Mouse (Mus musculus): ENCODE measurements around the gene Tspan18. TPM values are rescaled to one million over a fixed set of nuclear protein-coding genes. Genes with fewer than 3 reads are reported as not detected.

The Tspan18 gene
- polyA plus RNA-seq, 2 experiments, result 2.2 to 2.3 TPM

DNA sequence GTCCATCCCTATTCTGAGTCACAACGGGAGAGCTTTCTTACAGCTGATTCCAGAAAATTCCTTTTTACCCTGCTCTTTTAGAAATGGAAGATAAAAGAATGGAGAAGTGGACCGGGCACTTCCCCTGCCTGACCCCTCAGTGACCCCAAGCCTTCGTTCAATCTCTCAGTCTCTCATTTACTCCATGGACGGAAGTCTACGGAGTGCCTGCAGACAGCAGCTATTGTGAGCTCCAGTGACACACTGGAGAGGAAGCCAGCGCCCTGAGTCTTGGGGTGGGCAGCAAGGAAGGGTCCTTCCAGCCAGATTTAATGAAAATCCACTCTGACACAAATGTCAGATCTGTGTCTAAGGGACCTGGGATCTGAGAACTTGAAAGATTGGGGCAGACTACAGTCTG, 12.3 kb upstream of the Tspan18 start:
- H3K4me3 ChIP-seq (ENCODE audit: insufficient read depth in 1 of 2, low read depth in 2 of 2, low read length in 2 of 2), result no peak overlapping the region
- WGBS (ENCODE audit: insufficient replicate concordance), result 34% methylated on average over 6 of the region's 6 CpGs
- H3K4me2 ChIP-seq (ENCODE audit: low read depth), result no peak overlapping the region
- no peaks in the 10 kb centered on the region for H3K27me3 ChIP-seq (ENCODE audit: control insufficient read depth, insufficient read depth, low read length)
- H3K36me3 ChIP-seq (replicated peaks; ENCODE audit: control insufficient read depth, insufficient read depth, low read depth), result no peaks in the 10 kb centered on the region
- no peak overlapping the region for H3K9ac ChIP-seq (replicated peaks)
- TF ChIP-seq EP300 (IDR thresholded peaks at IDR 0.05; ENCODE audit: low read depth), result no peak
- ATAC-seq (ENCODE audit: insufficient read depth), result no peak
- H3K27ac ChIP-seq, result no peak overlapping the region
- H3K4me1 ChIP-seq (replicated peaks; ENCODE audit: control insufficient read depth in 2 of 2, insufficient read depth in 2 of 2, low read length in 1 of 2), result peaks cover 7 to 23% of the 10 kb centered on the region in 2 experiments
- DNase-seq (ENCODE audit: low read depth in 3 of 3, low spot score in 3 of 3), result no peak
- no peaks in the 10 kb centered on the region for H3K9me3 ChIP-seq (ENCODE audit: control insufficient read depth, low read length)

GRCm38 (mm10) chr2:93345663-93346268, 11.5 kb upstream of the Tspan18 start:
- no peak overlapping the region for H3K27ac ChIP-seq
- ATAC-seq (ENCODE audit: insufficient read depth) (no peak), DNase-seq (ENCODE audit: low read depth in 3 of 3, low spot score in 3 of 3) (no peak)
- peaks cover 7 to 23% of the 10 kb centered on the region in 2 experiments; a peak in 3 of 4 replicates for H3K4me1 ChIP-seq (replicated peaks; ENCODE audit: control insufficient read depth in 2 of 2, insufficient read depth in 2 of 2, low read length in 1 of 2)
- no peaks in the 10 kb centered on the region for H3K36me3 ChIP-seq (replicated peaks; ENCODE audit: control insufficient read depth, insufficient read depth, low read depth)
- no peak overlapping the region for H3K9ac ChIP-seq (replicated peaks)
- no peak overlapping the region for H3K4me3 ChIP-seq (ENCODE audit: insufficient read depth in 1 of 2, low read depth in 2 of 2, low read length in 2 of 2)
- WGBS (ENCODE audit: insufficient replicate concordance), result 9% methylated on average over 5 of the region's 5 CpGs
- H3K4me2 ChIP-seq (ENCODE audit: low read depth), result no peak overlapping the region
- no peaks in the 10 kb centered on the region for H3K9me3 ChIP-seq (ENCODE audit: control insufficient read depth, low read length)
- no peaks in the 10 kb centered on the region for H3K27me3 ChIP-seq (ENCODE audit: control insufficient read depth, insufficient read depth, low read length)
- TF ChIP-seq CTCF (IDR thresholded peaks at IDR 0.05; ENCODE audit: low read depth), result no peak
- TF ChIP-seq EP300 (IDR thresholded peaks at IDR 0.05; ENCODE audit: low read depth), result no peak

DNA sequence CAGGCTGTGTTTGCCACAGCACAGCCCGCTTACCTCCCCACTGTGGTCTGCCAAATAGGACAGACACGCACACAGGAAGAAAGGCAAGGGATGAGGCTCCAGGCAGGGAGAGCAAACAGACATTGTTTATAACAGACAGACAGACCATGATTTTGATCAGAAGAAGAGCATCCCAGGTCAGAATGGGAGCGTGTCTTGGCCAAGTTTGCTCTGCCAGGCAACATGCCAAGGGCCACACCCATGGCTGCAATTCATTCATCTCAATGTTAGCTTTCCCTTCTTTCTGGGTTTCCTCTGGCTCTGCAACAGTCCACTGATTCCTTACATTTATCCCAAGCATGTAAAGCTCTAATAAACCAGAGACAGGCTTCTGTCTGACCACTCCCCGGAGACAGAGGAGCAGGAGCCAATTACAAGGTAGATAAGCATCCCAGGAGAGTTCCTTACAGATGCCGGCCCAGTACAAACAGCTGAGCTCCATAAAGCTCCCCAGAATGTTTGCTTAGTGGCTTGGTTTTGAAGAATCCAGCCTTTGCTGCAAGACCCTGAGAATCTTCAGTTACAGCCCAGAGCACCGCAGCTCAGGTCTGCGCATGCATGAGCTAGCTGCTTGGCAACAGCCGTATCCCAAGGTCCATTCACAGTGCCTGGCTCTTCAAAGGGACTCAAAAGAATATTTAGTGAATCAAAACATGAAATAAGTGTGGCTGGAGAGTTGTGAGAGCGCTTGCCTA, 5.2 kb upstream of the Tspan18 start:
- Histone ChIP-seq H3K9ac (replicated peaks) (no peak overlapping the region), H3K4me2 (ENCODE audit: low read depth) (no peak overlapping the region), H3K36me3 (replicated peaks; ENCODE audit: control insufficient read depth, insufficient read depth, low read depth) (no peaks in the 10 kb centered on the region), H3K27ac (no peak overlapping the region), H3K4me3 (ENCODE audit: insufficient read depth in 1 of 2, low read depth in 2 of 2, low read length in 2 of 2) (no peak overlapping the region), H3K4me1 (replicated peaks; ENCODE audit: control insufficient read depth in 2 of 2, insufficient read depth in 2 of 2, low read length in 1 of 2) (peaks cover 3% of the 10 kb centered on the region in 2 experiments; a peak in 2 of 4 replicates), H3K9me3 (ENCODE audit: control insufficient read depth, low read length) (no peaks in the 10 kb centered on the region), H3K27me3 (ENCODE audit: control insufficient read depth, insufficient read depth, low read length) (peaks cover 2% of the 10 kb centered on the region; the same call in 1 of the 2 replicates)
- 70% methylated on average over 9 of the region's 9 CpGs for whole genome bisulfite sequencing (ENCODE audit: insufficient replicate concordance)
- no peak for ATAC-seq (ENCODE audit: insufficient read depth)
- TF ChIP-seq CTCF (IDR thresholded peaks at IDR 0.05; ENCODE audit: low read depth), result no peak
- TF ChIP-seq EP300 (IDR thresholded peaks at IDR 0.05; ENCODE audit: low read depth), result no peak
- DNase-seq (ENCODE audit: low read depth in 3 of 3, low spot score in 3 of 3), result no peak

DNA sequence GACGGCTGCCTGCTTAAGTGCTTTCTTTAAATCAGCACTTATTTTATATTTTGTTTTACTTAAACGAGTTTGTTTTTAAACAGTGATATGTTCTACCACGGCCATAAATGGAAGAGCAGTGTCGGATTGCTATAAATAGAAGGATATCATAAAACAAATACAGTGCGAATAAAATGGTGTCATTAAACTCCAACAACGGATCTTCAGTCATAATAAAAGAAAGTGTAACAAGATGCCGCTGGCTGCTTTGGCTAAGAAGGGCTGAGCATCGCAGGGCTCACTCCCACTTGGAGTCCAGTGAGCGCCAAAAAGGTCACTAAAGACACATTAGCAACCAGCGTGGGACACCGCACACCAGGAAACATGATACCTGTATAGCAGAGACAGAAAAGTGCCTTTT, 1.7 kb upstream of the Tspan18 start:
- ATAC-seq (ENCODE audit: insufficient read depth) (no peak), DNase-seq (ENCODE audit: low read depth in 3 of 3, low spot score in 3 of 3) (no peak)
- TF ChIP-seq EP300 (IDR thresholded peaks at IDR 0.05; ENCODE audit: low read depth) (no peak), CTCF (IDR thresholded peaks at IDR 0.05; ENCODE audit: low read depth) (no peak)
- no peak overlapping the region for H3K9ac ChIP-seq (replicated peaks)
- H3K4me1 ChIP-seq (replicated peaks; ENCODE audit: control insufficient read depth in 2 of 2, insufficient read depth in 2 of 2, low read length in 1 of 2), result peaks cover 3 to 5% of the 10 kb centered on the region in 2 experiments; a peak in 2 of 4 replicates
- H3K27ac ChIP-seq, result no peak overlapping the region
- H3K9me3 ChIP-seq (ENCODE audit: control insufficient read depth, low read length), result no peaks in the 10 kb centered on the region
- 79% methylated on average over 11 of the region's 11 CpGs for WGBS (ENCODE audit: insufficient replicate concordance)
- H3K4me3 ChIP-seq (ENCODE audit: insufficient read depth in 1 of 2, low read depth in 2 of 2, low read length in 2 of 2), result no peak overlapping the region
- H3K27me3 ChIP-seq (ENCODE audit: control insufficient read depth, insufficient read depth, low read length), result peaks cover 9% of the 10 kb centered on the region
- no peak overlapping the region for H3K4me2 ChIP-seq (ENCODE audit: low read depth)
- no peaks in the 10 kb centered on the region for H3K36me3 ChIP-seq (replicated peaks; ENCODE audit: control insufficient read depth, insufficient read depth, low read depth)

DNA sequence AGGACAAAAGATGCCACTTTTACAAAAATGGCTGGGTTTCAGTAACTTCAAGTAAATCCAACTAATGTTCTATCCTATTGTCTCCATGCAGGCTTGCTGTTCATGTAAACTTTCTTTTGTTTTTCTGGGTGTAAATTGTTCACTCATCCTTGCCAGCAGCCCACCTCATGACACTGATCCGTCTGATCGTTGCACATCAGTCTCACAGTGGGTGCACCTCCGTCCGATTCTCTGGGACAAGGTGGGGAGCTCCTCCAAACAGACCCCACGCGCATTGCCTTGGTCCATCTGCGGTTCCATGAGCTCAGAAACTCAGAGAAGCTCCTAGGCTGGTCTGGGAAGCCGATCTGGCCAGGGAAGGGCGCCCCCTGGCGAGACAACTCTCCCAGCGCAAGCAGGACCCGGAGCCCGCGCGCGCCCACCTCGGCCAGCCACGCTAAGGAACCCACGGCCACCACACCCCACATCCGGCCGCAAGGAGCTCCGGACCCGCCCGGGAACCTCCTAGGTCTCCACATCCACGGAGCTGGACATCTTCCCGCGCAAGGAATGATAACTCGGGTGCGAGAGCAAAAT, 976 bp downstream of the Tspan18 start:
- Histone ChIP-seq H3K27me3 (ENCODE audit: control insufficient read depth, insufficient read depth, low read length) (peaks cover 9% of the 10 kb centered on the region), H3K27ac (no peak overlapping the region), H3K4me2 (ENCODE audit: low read depth) (peak overlapping the region; percentile 92), H3K9me3 (ENCODE audit: control insufficient read depth, low read length) (no peaks in the 10 kb centered on the region), H3K36me3 (replicated peaks; ENCODE audit: control insufficient read depth, insufficient read depth, low read depth) (no peaks in the 10 kb centered on the region), H3K4me1 (replicated peaks; ENCODE audit: control insufficient read depth in 2 of 2, insufficient read depth in 2 of 2, low read length in 1 of 2) (peaks cover 3 to 5% of the 10 kb centered on the region in 2 experiments; a peak in 2 of 4 replicates), H3K4me3 (ENCODE audit: insufficient read depth in 1 of 2, low read depth in 2 of 2, low read length in 2 of 2) (peak overlapping the region; percentile 49 to 59), H3K9ac (replicated peaks) (no peak overlapping the region; the same call in 1 of the 2 replicates)
- ATAC-seq (ENCODE audit: insufficient read depth) (peak; percentile 41), DNase-seq (ENCODE audit: low read depth in 3 of 3, low spot score in 3 of 3) (peak in 1 of 3 experiments; percentile 29)
- no peak for TF ChIP-seq EP300 (IDR thresholded peaks at IDR 0.05; ENCODE audit: low read depth)
- TF ChIP-seq CTCF (IDR thresholded peaks at IDR 0.05; ENCODE audit: low read depth), result peak; percentile 88
- WGBS (ENCODE audit: insufficient replicate concordance), result 1% methylated on average over 29 of the region's 29 CpGs

All from liver, embryonic 14.5 days (tissue).